Mouse (Mus musculus) midbrain, embryonic 16.5 days (tissue): Measurements from ENCODE around the gene Mid1. TPM values are rescaled to one million over a fixed set of nuclear protein-coding genes. Genes with fewer than 3 reads are reported as not detected.

Experiments
- ATAC-seq: fragments of 200-750 bp; cut with Nextera tagmentation; 2 replicates; pipeline ENCODE4 v1.8.0; 2017; ENCODE audit warnings: moderate TSS enrichment
- H3K27ac ChIP-seq: fragments of 300-500 bp; sonication (generic); 2 replicates; pipeline ENCODE4 v1.5.1; 2014; ENCODE audit warnings: mild to moderate bottlenecking, low read length, mixed read lengths
- H3K27me3 ChIP-seq: fragments of 300-500 bp; sonication (generic); 2 replicates; pipeline ENCODE4 v1.6.1; 2014; ENCODE audit warnings: low read depth, low read length, mixed read lengths; ENCODE audit not compliant: control insufficient read depth, insufficient read depth
- H3K36me3 ChIP-seq: fragments of 300-500 bp; sonication (generic); 2 replicates; pipeline ENCODE4 v1.6.1; 2014; ENCODE audit warnings: mild to moderate bottlenecking, low read length, moderate library complexity, mixed read lengths; ENCODE audit not compliant: control insufficient read depth, insufficient read depth
- H3K4me1 ChIP-seq: fragments of 300-500 bp; sonication (generic); 2 replicates; pipeline ENCODE4 v1.6.1; 2014; ENCODE audit warnings: mild to moderate bottlenecking, low read length, mixed read lengths; ENCODE audit not compliant: control insufficient read depth, insufficient read depth
- H3K4me2 ChIP-seq: fragments of 300-500 bp; sonication (generic); 2 replicates; pipeline ENCODE4 v1.6.1; 2014; ENCODE audit warnings: mild to moderate bottlenecking, low read length, mixed read lengths
- H3K4me3 ChIP-seq: fragments of 300-500 bp; sonication (generic); 2 replicates; pipeline ENCODE4 v1.5.1; 2014; ENCODE audit warnings: low read depth, mild to moderate bottlenecking, low read length, moderate library complexity, mixed read lengths
- H3K9ac ChIP-seq: fragments of 300-500 bp; sonication (generic); 2 replicates; pipeline ENCODE4 v1.6.1; 2014; ENCODE audit warnings: low read depth, low read length, mixed read lengths
- H3K9me3 ChIP-seq: fragments of 300-500 bp; sonication (generic); replicated peaks from 2 replicates; pipeline ENCODE4 v1.6.1; 2014; ENCODE audit warnings: mild to moderate bottlenecking, low read length, mixed read lengths; ENCODE audit not compliant: control insufficient read depth, poor library complexity, severe bottlenecking
- WGBS: fragments of 180-500 bp; shearing (Covaris S2); extraction: QIAGEN DNeasy Blood & Tissue Kit; methylation state at CpG from one replicate; pipeline ENCODE4 v1.1.7; 2014; 5-methylcytosine and 5-hydroxymethylcytosine counted together
- polyA plus RNA-seq: library from polyadenylated mRNA; unstranded; fragments of >200 nt; fragmentation: Nextera tagmentation; extraction: Ambion mirVana; gene quantifications from 2 replicates; pipeline ENCODE4 v1.2.1, GENCODE M21; 2015

Gene Mid1
- polyA plus RNA-seq, 1 experiment from 2014 or later: 4.9 TPM

GRCm38 (mm10) chrX:169800238-169800637 lies 115.2 kb downstream of the Mid1 start:
- Histone ChIP-seq H3K27ac (no peak overlapping the region), H3K9me3 (no peaks in the 10 kb centered on the region), H3K9ac (no peak overlapping the region), H3K4me1 (no peaks in the 10 kb centered on the region), H3K27me3 (no peaks in the 10 kb centered on the region), H3K36me3 (no peaks in the 10 kb centered on the region), H3K4me2 (no peak overlapping the region), H3K4me3 (no peak overlapping the region)
- WGBS: 28% methylated on average over 4 of the region's 4 CpGs
- no peak for ATAC-seq

- no peak overlapping the region for H3K27ac ChIP-seq
- no peaks in the 10 kb centered on the region for H3K4me1 ChIP-seq
- no peaks in the 10 kb centered on the region for H3K27me3 ChIP-seq
- no peaks in the 10 kb centered on the region for H3K36me3 ChIP-seq
- H3K4me2 ChIP-seq: no peak overlapping the region
- 61% methylated on average over 5 of the region's 5 CpGs for WGBS
- no peak overlapping the region for H3K4me3 ChIP-seq
- ATAC-seq: no peak
- H3K9me3 ChIP-seq: no peaks in the 10 kb centered on the region
- H3K9ac ChIP-seq: no peak overlapping the region
Measured at GRCm38 (mm10) chrX:169805791-169806190, 120.8 kb downstream of the Mid1 start.

- Histone ChIP-seq H3K27ac (no peak overlapping the region), H3K4me1 (no peaks in the 10 kb centered on the region), H3K9ac (no peak overlapping the region), H3K36me3 (no peaks in the 10 kb centered on the region), H3K4me3 (no peak overlapping the region), H3K27me3 (peaks cover 2% of the 10 kb centered on the region; the same call in 1 of the 2 replicates), H3K9me3 (no peaks in the 10 kb centered on the region), H3K4me2 (no peak overlapping the region)
- 78% methylated on average over 3 of the region's 3 CpGs for WGBS
- no peak for ATAC-seq
Measured at GRCm38 (mm10) chrX:169807744-169808143, 122.7 kb downstream of the Mid1 start.

DNA sequence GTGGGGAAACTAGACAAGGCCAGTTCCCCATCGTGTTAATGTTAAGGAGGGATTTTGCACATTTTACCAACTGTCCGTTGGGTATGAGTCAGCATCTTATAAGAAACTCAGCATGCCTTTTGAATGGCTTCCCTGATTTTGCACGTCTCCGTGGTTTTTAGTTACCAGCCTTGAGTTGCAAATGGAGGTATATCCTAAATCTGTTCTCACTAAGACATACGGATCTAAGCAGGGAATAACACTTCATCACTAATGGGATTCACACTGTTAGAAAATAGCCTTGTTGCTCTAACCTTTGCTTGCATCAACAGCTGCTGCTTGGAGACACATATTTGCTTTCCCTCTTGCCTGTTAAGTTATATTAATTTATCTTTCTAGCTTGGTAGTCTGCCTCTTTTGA lies 126.3 kb downstream of the Mid1 start:
- Histone ChIP-seq H3K4me3 (no peak overlapping the region), H3K9me3 (no peaks in the 10 kb centered on the region), H3K4me1 (no peaks in the 10 kb centered on the region), H3K36me3 (no peaks in the 10 kb centered on the region), H3K4me2 (no peak overlapping the region), H3K9ac (no peak overlapping the region), H3K27ac (no peak overlapping the region), H3K27me3 (peaks cover 3% of the 10 kb centered on the region; the same call in 1 of the 2 replicates)
- no peak for ATAC-seq
- 58% methylated on average over 5 of the region's 5 CpGs for WGBS

GRCm38 (mm10) chrX:169811783-169812182 lies 126.8 kb downstream of the Mid1 start:
- Histone ChIP-seq H3K27ac (no peak overlapping the region), H3K4me2 (no peak overlapping the region), H3K9ac (no peak overlapping the region), H3K9me3 (no peaks in the 10 kb centered on the region), H3K4me1 (no peaks in the 10 kb centered on the region), H3K36me3 (no peaks in the 10 kb centered on the region), H3K27me3 (peaks cover 3% of the 10 kb centered on the region; the same call in 1 of the 2 replicates), H3K4me3 (no peak overlapping the region)
- no peak for ATAC-seq
- 95% methylated on average over 2 of the region's 2 CpGs for WGBS

- no peak overlapping the region for H3K27ac ChIP-seq
- WGBS: 80% methylated on average over 1 of the region's 1 CpGs
- ATAC-seq: no peak
- H3K27me3 ChIP-seq: peaks cover 3% of the 10 kb centered on the region; the same call in 1 of the 2 replicates
- no peaks in the 10 kb centered on the region for H3K4me1 ChIP-seq
- H3K9ac ChIP-seq: no peak overlapping the region
- no peak overlapping the region for H3K4me3 ChIP-seq
- no peaks in the 10 kb centered on the region for H3K9me3 ChIP-seq
- H3K36me3 ChIP-seq: no peaks in the 10 kb centered on the region
- H3K4me2 ChIP-seq: no peak overlapping the region
Measured at GRCm38 (mm10) chrX:169813673-169814072, 128.7 kb downstream of the Mid1 start.

- Histone ChIP-seq H3K27me3 (no peaks in the 10 kb centered on the region), H3K4me3 (no peak overlapping the region), H3K9ac (no peak overlapping the region), H3K4me2 (peak overlapping the region; percentile 37), H3K4me1 (peaks cover 3% of the 10 kb centered on the region; the same call in 1 of the 2 replicates), H3K27ac (no peak overlapping the region), H3K9me3 (no peaks in the 10 kb centered on the region), H3K36me3 (no peaks in the 10 kb centered on the region)
- peak; percentile 64 for ATAC-seq
- WGBS: 19% methylated on average over 10 of the region's 10 CpGs
Measured at GRCm38 (mm10) chrX:169826947-169827346, 141.9 kb downstream of the Mid1 start.

- H3K4me2 ChIP-seq: peak overlapping the region; percentile 39
- no peaks in the 10 kb centered on the region for H3K36me3 ChIP-seq
- 16% methylated on average over 7 of the region's 7 CpGs for WGBS
- no peaks in the 10 kb centered on the region for H3K27me3 ChIP-seq
- H3K9ac ChIP-seq: 0 out of 2 replicates have a peak overlapping the region, but pooled peaks have one; percentile 34
- H3K9me3 ChIP-seq: no peaks in the 10 kb centered on the region
- peaks cover 3% of the 10 kb centered on the region; the same call in 1 of the 2 replicates for H3K4me1 ChIP-seq
- H3K27ac ChIP-seq: peak overlapping the region; percentile 64
- ATAC-seq: peak; percentile 45; the same call in 1 of the 2 replicates
- peak overlapping the region; percentile 20 for H3K4me3 ChIP-seq
Measured at GRCm38 (mm10) chrX:169827720-169828119, 142.7 kb downstream of the Mid1 start.

DNA sequence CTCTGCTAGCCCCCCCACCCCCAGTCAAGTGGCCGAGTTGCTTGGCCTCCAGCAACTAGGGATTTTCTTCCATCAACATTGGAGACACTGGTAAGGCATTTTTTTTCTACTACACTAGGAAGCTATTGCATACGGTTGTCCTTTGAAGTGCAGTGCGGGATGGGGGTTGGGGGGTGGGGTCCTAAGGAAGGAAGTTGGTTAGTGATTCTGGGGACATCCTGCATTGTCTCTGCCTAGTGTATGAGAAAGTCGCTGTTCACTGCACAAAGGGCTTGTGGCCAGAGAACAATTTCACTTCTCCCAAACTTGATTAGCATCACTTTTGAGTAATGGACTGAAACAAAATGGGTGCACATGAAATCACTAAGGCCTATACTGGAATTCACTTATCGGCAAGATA lies 143.1 kb downstream of the Mid1 start:
- H3K36me3 ChIP-seq: no peaks in the 10 kb centered on the region
- WGBS: 20% methylated on average over 5 of the region's 5 CpGs
- no peaks in the 10 kb centered on the region for H3K27me3 ChIP-seq
- peak overlapping the region; percentile 39 for H3K4me2 ChIP-seq
- peak overlapping the region; percentile 64 for H3K27ac ChIP-seq
- H3K9me3 ChIP-seq: no peaks in the 10 kb centered on the region
- ATAC-seq: no peak
- peak overlapping the region; percentile 20 for H3K4me3 ChIP-seq
- H3K4me1 ChIP-seq: peaks cover 3% of the 10 kb centered on the region; the same call in 1 of the 2 replicates
- no peak overlapping the region for H3K9ac ChIP-seq
